Mouse (Mus musculus) CH12.LX (cell line): ENCODE data around the gene Csad.

Source experiments
- BHLHE40 ChIP-seq: IDR thresholded peaks from 2 replicates; pipeline ENCODE4 v1.6.1; 2011; ENCODE audit warnings: mild to moderate bottlenecking, low read depth, low read length, improper control_type of control experiment
- CTCF ChIP-seq, 2 experiments: IDR thresholded peaks in 1 of 2; conservative IDR thresholded peaks in 1 of 2; 2 replicates each; pipeline ENCODE4 v1.5.1; 2011 to 2012; ENCODE audit warnings: low read depth in 2 of 2, low read length in 2 of 2, improper control_type of control experiment in 1 of 2, inconsistent platforms in 1 of 2, mild to moderate bottlenecking in 1 of 2, moderate library complexity in 1 of 2
- MAFK ChIP-seq: IDR thresholded peaks from 2 replicates; pipeline ENCODE4 v1.6.1; 2011; ENCODE audit warnings: low read length, improper control_type of control experiment; ENCODE audit not compliant: insufficient replicate concordance
- MAX ChIP-seq: IDR thresholded peaks from 2 replicates; pipeline ENCODE4 v1.6.1; 2011; ENCODE audit warnings: low read length, improper control_type of control experiment
- MXI1 ChIP-seq: IDR thresholded peaks from 2 replicates; pipeline ENCODE4 v1.6.1; 2011; ENCODE audit warnings: mild to moderate bottlenecking, low read depth, low read length, improper control_type of control experiment
- POLR2A ChIP-seq: IDR thresholded peaks from 2 replicates; pipeline ENCODE4 v1.6.1; 2011; ENCODE audit warnings: low read depth, mild to moderate bottlenecking, improper control_type of control experiment, low read length
- POLR2AphosphoS2 ChIP-seq: IDR thresholded peaks from 2 replicates; pipeline ENCODE4 v1.6.1; 2011; ENCODE audit warnings: low read depth, low read length, improper control_type of control experiment
- ZC3H11A ChIP-seq: IDR thresholded peaks from 2 replicates; pipeline ENCODE4 v1.6.1; 2012; ENCODE audit warnings: low read depth, mild to moderate bottlenecking, inconsistent platforms, low read length, improper control_type of control experiment
- ZKSCAN1 ChIP-seq: IDR thresholded peaks from 2 replicates; pipeline ENCODE4 v1.6.1; 2012; ENCODE audit warnings: low read depth, inconsistent platforms, low read length, improper control_type of control experiment, borderline replicate concordance

DNA sequence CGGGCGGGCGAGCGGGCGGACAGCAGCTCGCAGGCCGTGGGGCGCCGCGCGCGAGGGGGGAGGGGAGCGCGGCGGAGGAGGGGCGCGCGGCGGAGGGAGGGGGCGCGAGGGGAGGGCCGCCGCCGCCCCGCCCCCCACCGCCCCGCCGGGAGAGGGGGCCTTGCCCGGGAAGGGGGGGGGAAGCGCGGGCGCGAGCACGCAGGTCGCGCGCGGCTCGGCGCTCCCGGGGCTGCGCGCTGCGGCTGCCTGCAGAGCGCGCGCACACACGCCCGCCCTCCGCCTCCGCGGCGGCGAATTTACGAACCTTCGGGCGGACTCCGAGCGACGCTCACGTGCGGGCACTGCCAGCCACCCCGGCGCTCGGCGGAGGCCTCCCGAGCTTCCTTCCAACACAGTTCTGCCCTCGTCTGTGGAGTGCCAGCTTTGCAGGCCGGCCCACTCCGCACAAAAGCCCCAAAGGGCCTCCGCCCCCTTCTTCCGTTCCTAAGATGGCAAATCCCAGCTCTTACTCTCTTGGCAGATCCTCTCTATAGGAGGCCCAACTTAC, 616 bp downstream of the Csad start:
- TF ChIP-seq MAX: peak; percentile 47; the same call in 1 of the 2 replicates
- TF ChIP-seq POLR2A: no peak
- TF ChIP-seq CTCF (conservative IDR thresholded peaks at IDR 0.05 in 1 of 2, IDR thresholded peaks at IDR 0.05 in 1 of 2; ENCODE audit: low read depth in 2 of 2, low read length in 2 of 2): no peak
- TF ChIP-seq ZKSCAN1: no peak
- TF ChIP-seq BHLHE40: peak; percentile 93
- TF ChIP-seq ZC3H11A: no peak
- no peak for TF ChIP-seq POLR2AphosphoS2
- no peak for TF ChIP-seq MAFK
- no peak; the same call in 1 of the 2 replicates for TF ChIP-seq MXI1
